Mouse (Mus musculus) left cerebral cortex, adult 2 months (tissue): ENCODE data around the gene Tescl. TPM values are rescaled to one million over a fixed set of nuclear protein-coding genes. Genes with fewer than 3 reads are reported as not detected.

ENCODE experiments used
- DNase-seq, 2 experiments: peaks; one replicate each; pipeline ENCODE4 v3.0.0; 2021 to 2022; ENCODE audit warnings: low spot score in 2 of 2, mixed read lengths in 1 of 2; ENCODE audit errors: extremely low spot score in 1 of 2
- H3K27ac ChIP-seq: fragments of 200-600 bp; 2 replicates; pipeline ENCODE4 v1.8.1; 2022
- H3K4me3 ChIP-seq: fragments of 200-600 bp; 2 replicates; pipeline ENCODE4 v1.8.1; 2022
- CTCF ChIP-seq: fragments of 200-600 bp; IDR thresholded peaks from 2 replicates; pipeline ENCODE4 v1.8.1; 2022; ENCODE audit warnings: antibody characterized with exemption, mild to moderate bottlenecking, moderate library complexity
- intact Hi-C: fragments of 180-260 bp; cut with DNase I; formaldehyde crosslinking; loops from one replicate; pipeline ENCODE4 v1.15.1; 2025
- long read RNA-seq, 2 experiments: library from polyadenylated mRNA; stranded (forward); transcript quantifications; one replicate each; pipeline ENCODE4 v2.0.0; 2021; ENCODE audit warnings: borderline mapping rate in 2 of 2
- total RNA-seq, 2 experiments: library from RNA; stranded (reverse); gene quantifications; 2 replicates each; pipeline ENCODE4 v1.2.3; 2021

Tescl gene
- not detected for total RNA-seq
- long read RNA-seq, experiment 1, result 0 reads
- long read RNA-seq, experiment 2, result 0 reads

- Histone ChIP-seq H3K4me3 (peak within 1 kb of the TSS; percentile 13; the same call in 1 of the 2 replicates), H3K27ac (no peak within 1 kb of the TSS)
- intact Hi-C loops, result no loop called here
- TF ChIP-seq CTCF, result no peak
- no peak for DNase-seq
Measured at GRCm38 (mm10) chr7:24333304-24333986, at the start of gene Tescl. Gene Tescl (minus strand): TSS chr7:24333936.

DNA sequence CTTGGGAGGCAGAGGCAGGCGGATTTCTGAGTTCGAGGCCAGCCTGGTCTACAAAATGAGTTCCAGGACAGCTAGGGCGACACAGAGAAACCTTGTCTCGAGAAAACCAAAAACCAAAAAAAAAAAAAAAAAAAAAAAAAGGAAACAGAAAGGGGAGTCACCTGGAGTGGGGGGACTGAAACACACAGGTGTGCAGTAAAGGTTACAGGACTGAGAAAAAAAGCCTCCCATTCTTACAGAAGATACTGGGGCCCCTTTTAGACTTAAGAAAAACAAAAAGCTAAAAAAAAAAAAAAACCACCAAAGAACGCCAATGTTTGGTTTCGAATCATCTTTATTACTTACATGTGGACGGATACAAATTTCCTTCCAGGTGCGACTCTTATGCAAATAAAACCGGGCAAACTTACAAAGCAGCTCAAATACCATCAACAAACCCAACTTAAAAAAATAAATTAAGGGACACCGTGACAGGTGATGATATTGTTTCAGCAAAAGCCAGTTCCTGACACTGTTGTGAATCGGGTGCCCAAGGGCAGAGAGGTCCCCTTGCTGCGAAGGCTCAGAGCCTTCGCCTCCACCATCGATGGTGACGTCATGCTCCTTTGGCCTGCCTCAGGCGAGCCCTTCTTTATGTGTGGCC lies 49.1 kb upstream of the Tescl start:
- no peak overlapping the region for H3K27ac ChIP-seq
- no peak for TF ChIP-seq CTCF
- intact Hi-C loops, result no loop called here

DNA sequence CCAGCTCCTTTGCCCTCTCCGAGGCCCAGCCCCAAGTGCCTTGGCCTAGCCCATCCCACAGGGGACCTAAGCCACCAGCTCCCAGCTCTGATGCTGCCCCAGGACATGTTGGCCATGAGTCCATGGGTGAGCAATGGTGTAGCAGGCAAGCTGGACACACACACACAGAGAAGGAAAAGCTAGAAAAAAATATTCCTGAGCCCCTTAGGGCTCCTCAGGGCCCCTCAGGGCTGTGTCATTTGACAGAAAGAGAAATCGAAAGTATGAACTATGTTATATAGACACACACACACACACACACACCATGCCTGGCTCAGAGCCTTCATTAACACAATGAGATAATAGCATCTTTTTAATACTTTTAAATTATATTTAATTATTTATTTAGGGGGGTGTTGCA lies 46.6 kb upstream of the Tescl start:
- Histone ChIP-seq H3K4me3 (no peak overlapping the region), H3K27ac (no peak overlapping the region)
- intact Hi-C loops, result no loop called here
- DNase-seq, result no peak
- no peak for TF ChIP-seq CTCF

More for the DNA sequence above, 49.1 kb upstream of the Tescl start:
- no peak for DNase-seq
- H3K4me3 ChIP-seq, result no peak overlapping the region

DNA sequence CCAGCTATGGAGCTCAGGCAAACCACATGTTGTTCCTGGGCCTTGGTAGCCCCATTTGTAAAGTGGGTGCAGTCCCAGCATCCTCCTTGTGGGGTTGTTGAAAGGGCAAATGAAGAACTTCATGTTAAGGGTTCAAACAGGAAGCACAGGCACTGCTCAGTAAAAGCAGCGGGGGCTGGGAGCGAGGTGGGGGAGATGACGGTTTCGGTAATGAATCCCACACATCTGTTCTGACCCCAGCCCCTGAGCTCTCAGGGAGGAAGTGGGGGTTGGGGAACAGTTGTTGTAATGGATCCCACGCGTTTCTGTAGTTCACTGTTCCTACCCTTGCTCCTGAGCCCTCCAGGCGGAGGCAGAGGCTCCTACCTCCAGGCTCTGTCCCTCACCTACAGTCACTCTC lies 46.2 kb upstream of the Tescl start:
- H3K4me3 ChIP-seq, result no peak overlapping the region
- no peak for DNase-seq
- TF ChIP-seq CTCF, result no peak
- intact Hi-C loops, result no loop called here
- H3K27ac ChIP-seq, result no peak overlapping the region

GRCm38 (mm10) chr7:24378049-24378701 lies 44.4 kb upstream of the Tescl start:
- no peak for TF ChIP-seq CTCF
- intact Hi-C loops, result no loop called here
- no peak overlapping the region for H3K4me3 ChIP-seq
- no peak for DNase-seq
- H3K27ac ChIP-seq, result no peak overlapping the region

DNA sequence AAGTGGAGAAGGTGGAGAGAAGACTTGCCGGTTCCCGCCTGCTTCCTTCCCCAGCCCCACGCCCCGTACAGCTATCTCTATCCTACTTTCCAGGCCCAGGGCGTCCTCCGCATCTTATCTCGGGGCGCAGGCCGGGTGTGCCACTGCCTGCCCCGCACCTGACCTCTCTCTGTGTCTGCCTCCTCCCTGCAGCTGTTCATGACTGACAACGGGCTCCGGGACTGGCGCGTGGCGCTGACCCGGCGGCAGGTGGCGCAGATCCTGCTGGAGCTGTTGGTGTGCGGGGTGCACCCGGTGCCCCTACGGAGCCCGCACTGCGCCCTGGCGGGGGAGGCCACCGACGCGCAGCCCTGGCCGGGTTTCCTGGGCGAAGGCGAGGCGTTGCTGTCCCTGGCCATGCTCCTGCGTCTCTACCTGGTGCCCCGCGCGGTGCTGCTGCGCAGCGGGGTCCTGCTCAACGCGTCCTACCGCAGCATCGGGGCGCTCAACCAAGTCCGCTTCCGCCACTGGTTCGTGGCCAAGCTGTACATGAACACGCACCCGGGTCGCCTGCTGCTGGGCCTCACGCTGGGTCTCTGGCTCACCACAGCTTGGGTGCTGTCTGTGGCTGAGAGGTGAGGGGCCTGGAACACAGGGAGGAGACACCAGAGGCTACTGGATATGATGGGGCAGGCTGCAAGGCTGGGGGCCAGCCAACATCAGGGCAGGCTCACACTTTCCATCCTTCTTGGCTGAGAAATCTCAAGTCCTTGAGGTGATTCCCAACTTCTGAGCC lies 43.5 kb upstream of the Tescl start:
- Histone ChIP-seq H3K4me3 (0 out of 2 replicates have a peak overlapping the region, but pooled peaks have one; percentile 7), H3K27ac (no peak overlapping the region)
- TF ChIP-seq CTCF, result peak; percentile 33
- DNase-seq, result peak; percentile 33 to 41
- intact Hi-C loops, result loop anchor here (1.0 kb wide), 1 partner anchor 12 kb away; no protein-coding TSS in a partner anchor

- intact Hi-C loops, result no loop called here
- DNase-seq, result no peak
- Histone ChIP-seq H3K4me3 (no peak overlapping the region), H3K27ac (no peak overlapping the region)
- TF ChIP-seq CTCF, result no peak
Measured at GRCm38 (mm10) chr7:24376456-24376855, 42.7 kb upstream of the Tescl start.

DNA sequence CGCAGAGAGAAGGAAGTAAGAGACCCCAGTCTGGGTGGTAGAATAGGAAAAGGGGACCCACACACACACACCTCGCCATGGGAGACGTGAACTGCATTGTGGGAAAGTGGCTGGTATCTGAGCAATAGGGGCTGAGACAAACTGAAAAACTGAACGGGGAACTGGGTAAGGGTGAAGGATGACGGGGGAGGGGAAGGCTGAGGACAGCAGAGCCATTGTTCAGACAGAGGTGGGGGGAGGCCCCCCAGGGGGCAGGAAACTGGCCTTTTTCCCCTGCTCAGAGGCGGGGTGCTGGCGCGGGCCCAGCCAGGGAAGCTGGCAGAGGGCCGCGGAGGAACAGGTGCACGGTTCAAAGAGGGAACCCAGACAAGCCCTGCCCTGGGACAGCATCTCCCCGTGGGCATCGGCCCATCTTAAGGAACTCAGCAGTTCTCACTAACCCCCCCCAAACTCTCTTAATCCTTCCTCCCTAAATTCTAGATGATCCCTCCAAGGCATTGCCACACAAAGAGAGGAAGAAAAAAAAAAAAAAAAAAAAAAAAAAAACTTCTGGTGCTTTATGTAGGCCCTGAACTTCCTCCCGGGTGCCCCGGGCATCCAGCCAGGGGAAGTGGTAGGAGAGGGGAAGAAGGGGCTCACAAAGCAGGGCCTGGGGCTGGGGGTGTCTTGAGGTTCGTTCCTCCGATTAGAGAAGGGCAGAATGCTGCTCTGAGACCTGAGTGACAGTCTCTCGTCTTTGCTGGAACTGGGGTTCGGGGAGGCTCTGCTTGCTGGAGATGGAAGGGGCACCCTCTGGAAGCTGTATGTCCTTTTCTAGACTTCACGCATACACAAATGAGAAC lies 40.0 kb upstream of the Tescl start:
- no peak overlapping the region for H3K27ac ChIP-seq
- DNase-seq, result peak in 1 of 2 experiments; percentile 42

DNA sequence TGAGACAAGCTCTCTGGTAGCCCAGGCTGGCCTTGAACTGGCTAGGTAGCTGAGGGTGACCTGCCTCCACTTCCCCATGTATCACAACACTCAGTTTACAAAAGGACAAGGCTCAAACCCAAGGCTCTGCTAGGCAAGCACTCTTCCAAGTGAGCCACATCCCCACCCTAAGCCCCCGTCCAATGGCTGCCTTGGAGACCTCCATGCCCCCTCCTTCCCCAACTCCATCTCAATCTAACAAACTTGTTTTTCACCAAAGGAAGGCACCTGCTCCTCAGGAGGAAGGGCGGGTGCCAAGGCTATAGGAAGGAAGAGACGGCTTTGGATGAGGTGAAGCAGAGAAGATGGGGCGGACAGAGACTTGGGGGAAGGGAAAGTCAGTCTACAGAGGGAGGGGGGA lies 39.0 kb upstream of the Tescl start:
- intact Hi-C loops, result no loop called here
- H3K4me3 ChIP-seq, result no peak overlapping the region
- TF ChIP-seq CTCF, result no peak
- no peak for DNase-seq
- H3K27ac ChIP-seq, result no peak overlapping the region

More for the DNA sequence above, 40.0 kb upstream of the Tescl start:
- no peak overlapping the region for H3K4me3 ChIP-seq
- no peak for TF ChIP-seq CTCF
- intact Hi-C loops, result no loop called here

GRCm38 (mm10) chr7:24372300-24372699 lies 38.6 kb upstream of the Tescl start:
- Histone ChIP-seq H3K27ac (no peak overlapping the region), H3K4me3 (no peak overlapping the region)
- intact Hi-C loops, result no loop called here
- TF ChIP-seq CTCF, result no peak
- no peak for DNase-seq

DNA sequence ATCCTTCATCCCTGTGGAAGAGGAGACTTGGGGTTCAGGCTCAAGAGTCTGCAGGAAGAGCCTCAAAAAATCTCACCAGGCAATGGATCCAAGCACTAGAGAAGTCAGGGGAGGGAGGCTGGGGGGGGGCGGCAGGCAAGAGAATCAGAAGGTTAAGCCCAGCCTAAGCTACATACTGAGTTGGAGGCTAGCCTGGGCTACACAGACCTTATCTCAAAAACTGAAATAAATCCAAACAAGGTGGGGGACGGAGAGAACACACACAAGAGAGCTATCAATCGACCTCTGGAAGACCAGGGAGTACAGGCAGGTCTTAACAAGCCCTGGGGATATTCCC lies 38.0 kb upstream of the Tescl start:
- no peak for DNase-seq
- H3K4me3 ChIP-seq, result no peak overlapping the region
- H3K27ac ChIP-seq, result no peak overlapping the region
- intact Hi-C loops, result no loop called here
- no peak for TF ChIP-seq CTCF
